Mouse (Mus musculus) MEL (cell line): ENCODE measurements around the gene Tgds. TPM values are rescaled to one million over a fixed set of nuclear protein-coding genes. Genes with fewer than 3 reads are reported as not detected.
A peak's percentile ranks its signal among the peaks of the same experiment; 100 is the strongest.

Source experiments
- DNase-seq: peaks from one replicate; pipeline ENCODE4 v3.0.0; 2011; ENCODE audit warnings: low read depth, low spot score
- H3K27ac ChIP-seq: 2 replicates; pipeline ENCODE4 v1.5.1; 2012; ENCODE audit warnings: low read depth, mild to moderate bottlenecking, control low read depth, low read length, moderate library complexity; ENCODE audit not compliant: control insufficient read depth
- H3K27me3 ChIP-seq, 2 experiments: fragments of 150-350 bp in 1 of 2; sonication (generic) in 1 of 2; 2 replicates each; pipeline ENCODE4 v1.6.1; 2012; ENCODE audit warnings: low read length in 2 of 2, mild to moderate bottlenecking in 2 of 2, improper control_type of control experiment in 1 of 2, moderate library complexity in 1 of 2; ENCODE audit not compliant: insufficient read depth in 2 of 2, control insufficient read depth in 1 of 2
- H3K36me3 ChIP-seq, 2 experiments: 2 replicates each; pipeline ENCODE4 v1.6.1; 2012 to 2014; ENCODE audit warnings: low read length in 2 of 2, improper control_type of control experiment in 1 of 2, inconsistent platforms in 1 of 2, mild to moderate bottlenecking in 1 of 2; ENCODE audit not compliant: insufficient read depth in 2 of 2, control insufficient read depth in 1 of 2
- H3K4me1 ChIP-seq, 2 experiments: fragments of 150-350 bp in 1 of 2; sonication (generic) in 1 of 2; 2 replicates each; pipeline ENCODE4 v1.6.1; 2012; ENCODE audit warnings: low read length in 2 of 2, improper control_type of control experiment in 1 of 2, mild to moderate bottlenecking in 1 of 2; ENCODE audit not compliant: insufficient read depth in 2 of 2, control insufficient read depth in 1 of 2
- H3K4me3 ChIP-seq, 2 experiments: fragments of 150-350 bp in 1 of 2; sonication (generic) in 1 of 2; 2 replicates each; pipeline ENCODE4 v1.5.1; 2012; ENCODE audit warnings: low read depth in 2 of 2, low read length in 2 of 2, mild to moderate bottlenecking in 2 of 2, moderate library complexity in 2 of 2, control low read depth in 1 of 2, improper control_type of control experiment in 1 of 2; ENCODE audit not compliant: control insufficient read depth in 1 of 2, insufficient read depth in 1 of 2
- H3K79me2 ChIP-seq: 2 replicates; pipeline ENCODE4 v1.6.1; 2012; ENCODE audit warnings: mild to moderate bottlenecking, low read length, moderate library complexity; ENCODE audit not compliant: control insufficient read depth, poor library complexity, insufficient read depth
- H3K9ac ChIP-seq: 2 replicates; pipeline ENCODE4 v1.6.1; 2012; ENCODE audit warnings: low read depth, mild to moderate bottlenecking, control low read depth, low read length, moderate library complexity; ENCODE audit not compliant: control insufficient read depth, poor library complexity, severe bottlenecking
- H3K9me3 ChIP-seq: fragments of 150-350 bp; sonication (generic); replicated peaks from 2 replicates; pipeline ENCODE4 v1.6.1; 2012; ENCODE audit warnings: mild to moderate bottlenecking, low read length, improper control_type of control experiment, moderate library complexity; ENCODE audit not compliant: insufficient read depth
- E2F4 ChIP-seq: IDR thresholded peaks from 2 replicates; pipeline ENCODE4 v1.6.1; 2011; ENCODE audit warnings: low read depth, low read length, improper control_type of control experiment, borderline replicate concordance
- ELF1 ChIP-seq: IDR thresholded peaks from 2 replicates; pipeline ENCODE4 v1.6.1; 2014; ENCODE audit warnings: low read depth, mild to moderate bottlenecking, inconsistent platforms, low read length, improper control_type of control experiment, moderate library complexity
- EP300 ChIP-seq, 2 experiments: IDR thresholded peaks; 2 replicates each; pipeline ENCODE4 v1.6.1; 2011; ENCODE audit warnings: improper control_type of control experiment in 2 of 2, low read length in 2 of 2, low read depth in 1 of 2, mild to moderate bottlenecking in 1 of 2
- ETS1 ChIP-seq: IDR thresholded peaks from 2 replicates; pipeline ENCODE4 v1.6.1; 2012; ENCODE audit warnings: low read depth, mild to moderate bottlenecking, inconsistent platforms, low read length, improper control_type of control experiment, moderate library complexity
- GATA1 ChIP-seq: IDR thresholded peaks from 2 replicates; pipeline ENCODE4 v1.6.1; 2011; ENCODE audit warnings: low read depth, low read length, improper control_type of control experiment
- HCFC1 ChIP-seq: IDR thresholded peaks from 2 replicates; pipeline ENCODE4 v1.6.1; 2012; ENCODE audit warnings: low read depth, mild to moderate bottlenecking, inconsistent platforms, low read length, improper control_type of control experiment, moderate library complexity
- MAX ChIP-seq: IDR thresholded peaks from 2 replicates; pipeline ENCODE4 v1.6.1; 2011; ENCODE audit warnings: low read length, improper control_type of control experiment
- MAZ ChIP-seq: IDR thresholded peaks from 2 replicates; pipeline ENCODE4 v1.6.1; 2012; ENCODE audit warnings: low read depth, mild to moderate bottlenecking, inconsistent platforms, low read length, improper control_type of control experiment
- MXI1 ChIP-seq: IDR thresholded peaks from 2 replicates; pipeline ENCODE4 v1.6.1; 2011; ENCODE audit warnings: mild to moderate bottlenecking, low read depth, low read length, improper control_type of control experiment
- MYC ChIP-seq: IDR thresholded peaks from 2 replicates; pipeline ENCODE4 v1.6.1; 2011; ENCODE audit warnings: low read depth, mild to moderate bottlenecking, low read length, improper control_type of control experiment, moderate library complexity
- NELFE ChIP-seq: IDR thresholded peaks from 2 replicates; pipeline ENCODE4 v1.6.1; 2011; ENCODE audit warnings: low read depth, low read length, improper control_type of control experiment
- POLR2A ChIP-seq, 2 experiments: IDR thresholded peaks; 2 replicates each; pipeline ENCODE4 v1.6.1; 2011 to 2012; ENCODE audit warnings: low read length in 2 of 2, mild to moderate bottlenecking in 2 of 2, control low read depth in 1 of 2, improper control_type of control experiment in 1 of 2, low read depth in 1 of 2, moderate library complexity in 1 of 2; ENCODE audit not compliant: control insufficient read depth in 1 of 2, insufficient read depth in 1 of 2, poor library complexity in 1 of 2
- POLR2AphosphoS5 ChIP-seq: IDR thresholded peaks from 2 replicates; pipeline ENCODE4 v1.6.1; 2012; ENCODE audit warnings: low read depth, borderline replicate concordance, mild to moderate bottlenecking, inconsistent platforms, low read length, moderate library complexity, mixed read lengths
- RAD21 ChIP-seq: IDR thresholded peaks from 2 replicates; pipeline ENCODE4 v1.6.1; 2011; ENCODE audit warnings: mild to moderate bottlenecking, low read depth, low read length, improper control_type of control experiment
- TAL1 ChIP-seq: IDR thresholded peaks from 2 replicates; pipeline ENCODE4 v1.6.1; 2012; ENCODE audit warnings: mild to moderate bottlenecking, inconsistent platforms, low read length, moderate library complexity, mixed read lengths
- TBP ChIP-seq: IDR thresholded peaks from 2 replicates; pipeline ENCODE4 v1.8.0; 2011; ENCODE audit warnings: low read depth, low read length, improper control_type of control experiment
- TCF12 ChIP-seq: IDR thresholded peaks from 2 replicates; pipeline ENCODE4 v1.6.1; 2014; ENCODE audit warnings: low read depth, mild to moderate bottlenecking, inconsistent platforms, low read length, improper control_type of control experiment, moderate library complexity
- ZKSCAN1 ChIP-seq: IDR thresholded peaks from 2 replicates; pipeline ENCODE4 v1.6.1; 2012; ENCODE audit warnings: low read depth, mild to moderate bottlenecking, inconsistent platforms, low read length, improper control_type of control experiment, moderate library complexity
- ZMIZ1 ChIP-seq: IDR thresholded peaks from 2 replicates; pipeline ENCODE4 v1.6.1; 2012; ENCODE audit warnings: low read depth, mild to moderate bottlenecking, inconsistent platforms, low read length, improper control_type of control experiment, moderate library complexity
- ZNF384 ChIP-seq: IDR thresholded peaks from 2 replicates; pipeline ENCODE4 v1.6.1; 2012; ENCODE audit warnings: low read depth, mild to moderate bottlenecking, inconsistent platforms, low read length, improper control_type of control experiment
- polyA plus RNA-seq, 2 experiments: library from polyadenylated mRNA; stranded (reverse) in 1 of 2; unstranded in 1 of 2; fragments of >175 nt in 1 of 2; fragments of >200 nt in 1 of 2; gene quantifications; 2 replicates each; pipeline versions ENCODE4 v1.2.1 to v1.2.4; 2012; ENCODE audit warnings: low replicate concordance in 2 of 2, low read depth in 1 of 2; ENCODE audit not compliant: insufficient read length in 2 of 2, insufficient read depth in 1 of 2, missing spikeins in 1 of 2
- total RNA-seq: library from RNA; depleted of rRNA; stranded (reverse); fragments of 300-350 nt; gene quantifications from 2 replicates; pipeline ENCODE4 v1.2.3, GENCODE M21; 2012

Tgds gene
- total and polyA plus RNA-seq, 3 experiments, result 11.3 to 13.4 TPM; not detected in 1

- H3K4me3 ChIP-seq, result no peak overlapping the region
- H3K9me3 ChIP-seq, result no peaks in the 10 kb centered on the region
- H3K27ac ChIP-seq, result no peak overlapping the region
- no peak for TF ChIP-seq ETS1
- TF ChIP-seq HCFC1, result no peak
- TF ChIP-seq MXI1, result no peak
- TF ChIP-seq NELFE, result no peak
- no peak for TF ChIP-seq ZKSCAN1
- no peak for TF ChIP-seq POLR2AphosphoS5
- TF ChIP-seq TBP, result no peak
- no peak for TF ChIP-seq MAX
- TF ChIP-seq TCF12, result no peak
- TF ChIP-seq ELF1, result no peak
- no peak for TF ChIP-seq EP300 (IDR thresholded peaks at IDR 0.05; ENCODE audit: low read depth in 1 of 2, low read length in 2 of 2)
- TF ChIP-seq ZNF384, result no peak
- no peak for TF ChIP-seq MYC
- TF ChIP-seq MAZ, result no peak
- TF ChIP-seq TAL1, result no peak
- no peak for TF ChIP-seq E2F4
- 0 out of 4 replicates have a peak, but pooled peaks cover 0 to 2% of the 10 kb centered on the region in 2 experiments for H3K4me1 ChIP-seq
- no peaks in the 10 kb centered on the region; a peak in 1 of 4 replicates for H3K36me3 ChIP-seq
- no peak for DNase-seq
- no peak overlapping the region for H3K9ac ChIP-seq
- H3K79me2 ChIP-seq, result no peaks in the 10 kb centered on the region
- H3K27me3 ChIP-seq, result no peaks in the 10 kb centered on the region
Observed at GRCm38 (mm10) chr14:118101227-118101990, 31.1 kb downstream of the Tgds start.

- TF ChIP-seq GATA1, result 0 out of 2 replicates have a peak, but pooled peaks have one; percentile 45
- no peak for TF ChIP-seq ZMIZ1
- no peak for TF ChIP-seq ZKSCAN1
- no peak for TF ChIP-seq RAD21
- TF ChIP-seq POLR2A (IDR thresholded peaks at IDR 0.05; ENCODE audit: control insufficient read depth in 1 of 2, insufficient read depth in 1 of 2, low read depth in 1 of 2, low read length in 2 of 2, poor library complexity in 1 of 2), result peak in 1 of 2 experiments; percentile 33; a peak in 1 of 4 replicates
- no peak for TF ChIP-seq POLR2AphosphoS5
- no peaks in the 10 kb centered on the region; a peak in 1 of 4 replicates for H3K36me3 ChIP-seq
- no peaks in the 10 kb centered on the region for H3K79me2 ChIP-seq
- peak; percentile 60 for DNase-seq
- 0 out of 4 replicates have a peak, but pooled peaks cover 0 to 2% of the 10 kb centered on the region in 2 experiments for H3K4me1 ChIP-seq
- no peak overlapping the region for H3K4me3 ChIP-seq
- no peaks in the 10 kb centered on the region for H3K9me3 ChIP-seq
- no peak overlapping the region for H3K9ac ChIP-seq
- no peak overlapping the region for H3K27ac ChIP-seq
- no peaks in the 10 kb centered on the region for H3K27me3 ChIP-seq
Observed at GRCm38 (mm10) chr14:118098265-118098664, 34.3 kb downstream of the Tgds start.
